Mouse (Mus musculus): Measurements from ENCODE around the gene Ms4a4a. TPM values are rescaled to one million over a fixed set of nuclear protein-coding genes. Genes with fewer than 3 reads are reported as not detected.

Ms4a4a gene
- polyA plus RNA-seq, 1 experiment from 2014 or later = 6.6 TPM

DNA sequence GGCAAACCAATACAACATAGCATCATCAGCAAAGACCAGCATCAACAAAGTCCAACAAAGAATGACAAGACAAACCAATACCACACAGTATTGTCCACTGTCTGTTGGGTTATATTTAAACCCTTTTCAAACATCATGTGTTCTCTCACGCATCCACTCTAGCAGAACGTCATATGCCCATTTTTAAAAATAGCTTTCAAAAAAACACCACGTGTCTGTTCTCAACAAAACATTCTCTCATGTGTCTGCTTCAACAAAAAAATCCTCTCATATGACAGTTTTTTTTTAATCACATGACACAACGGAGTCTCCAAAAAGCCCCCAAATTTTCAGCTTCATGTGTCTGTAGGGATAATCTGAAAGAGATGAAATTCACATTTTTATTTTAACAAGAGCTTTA lies 12.4 kb downstream of the Ms4a4a start:
- Histone ChIP-seq H3K9ac (replicated peaks; ENCODE audit: low read depth) (no peak overlapping the region), H3K36me3 (ENCODE audit: insufficient read depth, low read length) (no peaks in the 10 kb centered on the region), H3K4me3 (ENCODE audit: low read depth, low read length) (no peak overlapping the region), H3K27me3 (replicated peaks; ENCODE audit: insufficient read depth, low read length) (no peaks in the 10 kb centered on the region), H3K9me3 (ENCODE audit: low read length) (no peaks in the 10 kb centered on the region), H3K27ac (ENCODE audit: low read length) (no peak overlapping the region), H3K4me1 (ENCODE audit: insufficient read depth, low read depth, low read length) (no peaks in the 10 kb centered on the region), H3K4me2 (replicated peaks; ENCODE audit: low read depth, low read length) (no peak overlapping the region)
- ATAC-seq (no peak), DNase-seq (ENCODE audit: low spot score) (no peak)
- no peak for TF ChIP-seq CTCF (IDR thresholded peaks at IDR 0.05)
- TF ChIP-seq EP300 (IDR thresholded peaks at IDR 0.05) = no peak
- 81% methylated on average over 4 of the region's 4 CpGs for WGBS

DNA sequence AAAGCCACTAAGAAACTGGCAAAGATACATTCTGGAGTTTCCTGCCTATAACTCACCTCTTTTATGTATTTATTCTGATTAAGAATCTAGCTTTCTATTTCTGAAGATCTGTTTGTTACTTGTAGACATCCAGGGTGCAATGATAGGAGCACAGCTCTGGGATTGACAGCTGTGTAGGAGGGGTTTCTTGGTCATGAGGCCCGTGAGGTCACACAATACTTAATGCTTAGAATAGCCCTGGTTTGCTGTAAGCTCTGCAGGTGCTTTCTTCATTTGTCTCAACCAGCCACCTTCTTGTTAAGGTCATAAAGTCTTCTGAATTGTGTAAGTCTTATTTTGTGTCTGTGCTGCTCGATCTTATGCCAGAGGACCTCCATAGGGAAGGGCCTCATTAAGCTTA lies 13.6 kb downstream of the Ms4a4a start:
- Histone ChIP-seq H3K4me3 (ENCODE audit: low read depth, low read length) (no peak overlapping the region), H3K9ac (replicated peaks; ENCODE audit: low read depth) (no peak overlapping the region), H3K9me3 (ENCODE audit: low read length) (no peaks in the 10 kb centered on the region), H3K4me2 (replicated peaks; ENCODE audit: low read depth, low read length) (no peak overlapping the region), H3K27ac (ENCODE audit: low read length) (no peak overlapping the region), H3K4me1 (ENCODE audit: insufficient read depth, low read depth, low read length) (no peaks in the 10 kb centered on the region), H3K36me3 (ENCODE audit: insufficient read depth, low read length) (no peaks in the 10 kb centered on the region), H3K27me3 (replicated peaks; ENCODE audit: insufficient read depth, low read length) (no peaks in the 10 kb centered on the region)
- 76% methylated on average over 2 of the region's 2 CpGs for WGBS
- DNase-seq (ENCODE audit: low spot score) (no peak), ATAC-seq (no peak)
- TF ChIP-seq CTCF (IDR thresholded peaks at IDR 0.05) = no peak
- TF ChIP-seq EP300 (IDR thresholded peaks at IDR 0.05) = no peak

DNA sequence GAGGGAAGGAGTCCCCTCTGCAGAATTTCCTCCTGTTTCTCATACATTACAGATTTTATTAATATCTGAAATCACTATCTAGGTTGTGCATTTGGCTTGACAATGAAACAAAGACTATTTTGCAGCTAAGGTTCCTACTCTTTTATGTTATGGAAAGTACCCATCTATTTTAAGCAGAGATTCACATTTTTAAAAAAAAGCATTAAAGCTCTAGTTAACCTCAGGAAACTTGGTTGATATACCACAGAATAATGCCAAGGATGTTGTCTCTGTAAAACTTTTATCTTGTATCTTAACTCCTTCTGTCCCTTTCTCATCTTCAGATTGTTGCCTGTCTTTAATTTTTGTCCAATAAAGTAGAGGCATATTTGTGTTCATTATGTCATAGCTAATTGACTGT lies 20.4 kb downstream of the Ms4a4a start:
- no peaks in the 10 kb centered on the region for H3K9me3 ChIP-seq (ENCODE audit: low read length)
- ATAC-seq = no peak
- DNase-seq (ENCODE audit: low spot score) = no peak
- H3K4me2 ChIP-seq (replicated peaks; ENCODE audit: low read depth, low read length) = no peak overlapping the region
- TF ChIP-seq CTCF (IDR thresholded peaks at IDR 0.05) (no peak), EP300 (IDR thresholded peaks at IDR 0.05) (no peak)
- H3K36me3 ChIP-seq (ENCODE audit: insufficient read depth, low read length) = no peaks in the 10 kb centered on the region
- H3K27me3 ChIP-seq (replicated peaks; ENCODE audit: insufficient read depth, low read length) = no peaks in the 10 kb centered on the region
- H3K9ac ChIP-seq (replicated peaks; ENCODE audit: low read depth) = no peak overlapping the region
- no peak overlapping the region for H3K4me3 ChIP-seq (ENCODE audit: low read depth, low read length)
- no peak overlapping the region for H3K27ac ChIP-seq (ENCODE audit: low read length)
- no peaks in the 10 kb centered on the region for H3K4me1 ChIP-seq (ENCODE audit: insufficient read depth, low read depth, low read length)

DNA sequence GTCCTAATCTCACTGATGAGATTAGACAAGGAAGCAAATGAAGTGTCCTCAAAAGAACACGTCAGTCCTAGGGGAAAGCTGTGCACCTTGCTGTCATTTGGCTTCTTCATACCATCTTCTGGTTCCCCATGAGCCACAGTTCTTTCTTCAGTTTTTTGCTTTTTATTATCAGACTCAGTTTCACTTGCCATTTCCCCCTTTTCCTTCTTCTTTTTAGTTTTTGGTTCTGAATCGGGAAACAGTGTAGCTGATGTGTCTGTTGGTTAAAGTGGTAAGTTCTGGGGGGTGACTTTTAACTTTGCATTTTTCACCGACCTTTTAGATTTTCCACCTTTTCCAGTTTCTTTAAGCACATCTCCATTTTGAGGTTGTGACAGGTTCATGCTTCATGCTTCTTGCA lies 29.2 kb downstream of the Ms4a4a start, which contains the start of gene Ms4a4c:
Ms4a4c (plus strand) TSS at position 244 of the 400 bp plus-strand sequence.
- Histone ChIP-seq H3K36me3 (ENCODE audit: insufficient read depth, low read length) (no peaks in the 10 kb centered on the region), H3K4me2 (replicated peaks; ENCODE audit: low read depth, low read length) (no peak within 1 kb of the TSS), H3K27ac (ENCODE audit: low read length) (no peak within 1 kb of the TSS), H3K4me1 (ENCODE audit: insufficient read depth, low read depth, low read length) (no peaks in the 10 kb centered on the region), H3K9ac (replicated peaks; ENCODE audit: low read depth) (no peak within 1 kb of the TSS), H3K27me3 (replicated peaks; ENCODE audit: insufficient read depth, low read length) (no peaks in the 10 kb centered on the region), H3K9me3 (ENCODE audit: low read length) (no peaks in the 10 kb centered on the region), H3K4me3 (ENCODE audit: low read depth, low read length) (no peak within 1 kb of the TSS)
- DNase-seq (ENCODE audit: low spot score) (no peak), ATAC-seq (no peak)
- WGBS = 79% methylated on average over 3 of the region's 3 CpGs
- TF ChIP-seq EP300 (IDR thresholded peaks at IDR 0.05) (no peak), CTCF (IDR thresholded peaks at IDR 0.05) (no peak)

DNA sequence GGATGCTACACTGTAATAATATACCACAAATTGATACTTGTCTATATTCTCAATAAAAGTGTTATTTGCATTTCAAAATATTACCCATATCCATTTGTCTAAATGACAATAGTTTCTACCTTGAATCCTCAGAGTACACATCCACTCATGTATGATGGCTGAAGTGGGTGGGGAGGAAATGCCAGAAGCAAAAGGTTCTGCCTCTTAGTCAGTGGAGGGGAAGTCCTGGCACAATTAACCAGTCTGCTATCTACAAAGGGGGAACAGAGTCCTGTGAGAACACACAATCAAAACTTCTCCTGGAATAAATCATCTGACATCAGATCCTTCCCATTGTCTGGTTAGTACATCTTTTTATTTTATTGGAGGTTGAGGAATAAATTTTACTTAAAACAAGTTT lies 32.1 kb downstream of the Ms4a4a start:
- ATAC-seq (no peak), DNase-seq (ENCODE audit: low spot score) (no peak)
- no peak overlapping the region for H3K4me2 ChIP-seq (replicated peaks; ENCODE audit: low read depth, low read length)
- TF ChIP-seq CTCF (IDR thresholded peaks at IDR 0.05) = no peak
- TF ChIP-seq EP300 (IDR thresholded peaks at IDR 0.05) = no peak
- no peak overlapping the region for H3K9ac ChIP-seq (replicated peaks; ENCODE audit: low read depth)
- H3K36me3 ChIP-seq (ENCODE audit: insufficient read depth, low read length) = no peaks in the 10 kb centered on the region
- no peak overlapping the region for H3K27ac ChIP-seq (ENCODE audit: low read length)
- H3K27me3 ChIP-seq (replicated peaks; ENCODE audit: insufficient read depth, low read length) = no peaks in the 10 kb centered on the region
- H3K4me1 ChIP-seq (ENCODE audit: insufficient read depth, low read depth, low read length) = no peaks in the 10 kb centered on the region
- H3K4me3 ChIP-seq (ENCODE audit: low read depth, low read length) = no peak overlapping the region
- H3K9me3 ChIP-seq (ENCODE audit: low read length) = no peaks in the 10 kb centered on the region

DNA sequence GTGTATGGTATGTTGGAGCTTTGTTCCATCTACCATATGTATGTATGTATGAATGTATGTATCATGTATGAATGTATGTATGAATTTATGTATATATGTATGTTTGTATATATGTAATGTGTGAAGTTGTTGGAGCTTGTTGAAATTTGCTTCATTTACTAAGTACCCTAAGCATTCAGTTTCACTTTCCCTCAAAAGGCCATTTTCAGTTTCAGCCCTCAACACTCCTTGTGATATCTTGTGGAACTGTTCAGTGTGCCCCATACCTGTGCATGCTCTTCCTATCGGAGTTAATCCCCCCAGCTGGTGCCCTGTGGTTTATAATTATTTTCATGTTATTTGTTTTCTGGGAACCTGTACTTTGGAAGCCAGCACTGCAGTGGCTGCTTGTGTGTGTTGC lies 33.3 kb downstream of the Ms4a4a start:
- DNase-seq (ENCODE audit: low spot score) (no peak), ATAC-seq (no peak)
- no peak overlapping the region for H3K4me3 ChIP-seq (ENCODE audit: low read depth, low read length)
- H3K27me3 ChIP-seq (replicated peaks; ENCODE audit: insufficient read depth, low read length) = no peaks in the 10 kb centered on the region
- H3K27ac ChIP-seq (ENCODE audit: low read length) = no peak overlapping the region
- no peaks in the 10 kb centered on the region for H3K9me3 ChIP-seq (ENCODE audit: low read length)
- no peaks in the 10 kb centered on the region for H3K4me1 ChIP-seq (ENCODE audit: insufficient read depth, low read depth, low read length)
- WGBS = 88% methylated on average over 1 of the region's 1 CpGs
- TF ChIP-seq EP300 (IDR thresholded peaks at IDR 0.05) = no peak
- TF ChIP-seq CTCF (IDR thresholded peaks at IDR 0.05) = no peak
- no peaks in the 10 kb centered on the region for H3K36me3 ChIP-seq (ENCODE audit: insufficient read depth, low read length)
- H3K4me2 ChIP-seq (replicated peaks; ENCODE audit: low read depth, low read length) = no peak overlapping the region
- no peak overlapping the region for H3K9ac ChIP-seq (replicated peaks; ENCODE audit: low read depth)

DNA sequence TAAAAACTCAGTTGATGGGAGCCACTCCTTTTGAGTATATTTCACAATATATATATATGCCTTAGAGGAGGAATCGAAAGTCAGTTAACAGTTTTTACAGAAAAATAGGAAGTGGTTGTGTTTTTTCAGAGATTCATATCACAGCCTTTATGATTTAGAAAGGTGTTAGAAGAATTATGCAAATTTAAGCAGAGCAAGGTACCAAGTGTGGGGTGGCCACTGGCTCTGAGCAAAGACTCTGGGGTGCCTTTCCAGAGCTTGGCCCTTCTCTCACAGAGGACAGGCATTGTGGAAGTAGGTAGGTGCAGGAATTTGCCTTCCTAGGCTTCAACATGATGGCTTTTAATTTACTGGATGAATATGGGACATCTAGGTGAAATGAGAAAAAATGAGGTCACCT lies 36.3 kb downstream of the Ms4a4a start:
- WGBS = 70% methylated on average over 1 of the region's 1 CpGs
- no peaks in the 10 kb centered on the region for H3K36me3 ChIP-seq (ENCODE audit: insufficient read depth, low read length)
- no peak overlapping the region for H3K4me2 ChIP-seq (replicated peaks; ENCODE audit: low read depth, low read length)
- H3K27ac ChIP-seq (ENCODE audit: low read length) = no peak overlapping the region
- ATAC-seq (no peak), DNase-seq (ENCODE audit: low spot score) (peak; percentile 6)
- no peaks in the 10 kb centered on the region for H3K9me3 ChIP-seq (ENCODE audit: low read length)
- no peak overlapping the region for H3K9ac ChIP-seq (replicated peaks; ENCODE audit: low read depth)
- no peak overlapping the region for H3K4me3 ChIP-seq (ENCODE audit: low read depth, low read length)
- TF ChIP-seq EP300 (IDR thresholded peaks at IDR 0.05) = no peak
- TF ChIP-seq CTCF (IDR thresholded peaks at IDR 0.05) = no peak
- no peaks in the 10 kb centered on the region for H3K27me3 ChIP-seq (replicated peaks; ENCODE audit: insufficient read depth, low read length)
- H3K4me1 ChIP-seq (ENCODE audit: insufficient read depth, low read depth, low read length) = no peaks in the 10 kb centered on the region

Measured in lung, postnatal 0 days (tissue).